Mouse (Mus musculus) midbrain, embryonic 11.5 days (tissue): ENCODE results near the gene Uimc1. TPM values are rescaled to one million over a fixed set of nuclear protein-coding genes. Genes with fewer than 3 reads are reported as not detected.

Source experiments
- ATAC-seq: fragments of 200-750 bp; cut with Nextera tagmentation; 2 replicates; pipeline ENCODE4 v1.8.0; 2017; ENCODE audit warnings: moderate TSS enrichment, moderate library complexity; ENCODE audit not compliant: low FRiP score
- DNase-seq: peaks from one replicate; pipeline ENCODE4 v3.0.0; 2015; ENCODE audit warnings: low spot score; ENCODE audit errors: missing footprints
- H3K27ac ChIP-seq: fragments of 300-500 bp; sonication (generic); 2 replicates; pipeline ENCODE4 v1.5.1; 2014; ENCODE audit warnings: low read depth, low read length
- H3K27me3 ChIP-seq: fragments of 300-500 bp; sonication (generic); 2 replicates; pipeline ENCODE4 v1.6.1; 2014; ENCODE audit warnings: mild to moderate bottlenecking, low read length, moderate library complexity, mixed read lengths; ENCODE audit not compliant: control insufficient read depth, insufficient read depth
- H3K36me3 ChIP-seq: fragments of 300-500 bp; sonication (generic); 2 replicates; pipeline ENCODE4 v1.6.1; 2014; ENCODE audit warnings: mild to moderate bottlenecking, low read length, moderate library complexity, mixed read lengths; ENCODE audit not compliant: control insufficient read depth, insufficient read depth
- H3K4me1 ChIP-seq: fragments of 300-500 bp; sonication (generic); 2 replicates; pipeline ENCODE4 v1.6.1; 2014; ENCODE audit warnings: low read length; ENCODE audit not compliant: control insufficient read depth, insufficient read depth
- H3K4me2 ChIP-seq: fragments of 300-500 bp; sonication (generic); 2 replicates; pipeline ENCODE4 v1.6.1; 2014; ENCODE audit warnings: mild to moderate bottlenecking, moderate library complexity
- H3K4me3 ChIP-seq: fragments of 300-500 bp; sonication (generic); 2 replicates; pipeline ENCODE4 v1.5.1; 2014; ENCODE audit warnings: low read depth, low read length
- H3K9ac ChIP-seq: fragments of 300-500 bp; sonication (generic); 2 replicates; pipeline ENCODE4 v1.6.1; 2014; ENCODE audit warnings: low read length
- H3K9me3 ChIP-seq: fragments of 300-500 bp; sonication (generic); 2 replicates; pipeline ENCODE4 v1.6.1; 2016; ENCODE audit warnings: low read length; ENCODE audit not compliant: control insufficient read depth
- WGBS: fragments of 180-500 bp; shearing (Covaris S2); extraction: QIAGEN DNeasy Blood & Tissue Kit; methylation state at CpG from one replicate; pipeline ENCODE4 v1.1.7; 2014; 5-methylcytosine and 5-hydroxymethylcytosine counted together
- polyA plus RNA-seq: library from polyadenylated mRNA; unstranded; fragments of >200 nt; fragmentation: Nextera tagmentation; extraction: Ambion mirVana; gene quantifications from 2 replicates; pipeline ENCODE4 v1.2.1, GENCODE M21; 2014

Uimc1 gene
- polyA plus RNA-seq, 1 experiment from 2014 or later, result 26.7 TPM

DNA sequence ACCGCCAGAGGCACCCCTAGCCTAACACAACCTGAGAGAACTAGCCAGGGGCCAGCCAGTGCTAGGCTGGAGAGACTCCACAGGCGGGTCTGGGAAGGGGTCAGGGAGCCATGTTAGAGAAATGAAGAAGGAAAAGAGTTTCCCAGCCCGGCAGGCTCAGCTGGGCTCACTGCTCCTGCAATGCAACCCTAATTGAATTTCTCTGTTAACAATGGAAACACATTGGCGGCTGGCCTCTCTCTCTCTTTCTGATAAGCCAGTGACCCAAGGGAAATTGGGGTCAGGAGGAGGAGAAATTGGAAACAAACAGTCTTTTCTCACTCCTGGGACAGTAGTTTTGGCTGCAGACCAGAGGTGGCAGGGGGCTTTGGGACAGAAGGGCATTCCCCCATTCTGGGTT, 105.5 kb downstream of the Uimc1 start:
- H3K4me3 ChIP-seq, result no peak overlapping the region
- peaks cover 24% of the 10 kb centered on the region for H3K4me1 ChIP-seq
- no peak overlapping the region for H3K9ac ChIP-seq
- 7% methylated on average over 4 of the region's 4 CpGs for WGBS
- ATAC-seq, result peak; percentile 63
- H3K27ac ChIP-seq, result peak overlapping the region; percentile 51
- H3K27me3 ChIP-seq, result peaks cover 2% of the 10 kb centered on the region
- H3K4me2 ChIP-seq, result no peak overlapping the region
- no peaks in the 10 kb centered on the region for H3K36me3 ChIP-seq
- peak; percentile 93 for DNase-seq
- no peaks in the 10 kb centered on the region for H3K9me3 ChIP-seq

DNA sequence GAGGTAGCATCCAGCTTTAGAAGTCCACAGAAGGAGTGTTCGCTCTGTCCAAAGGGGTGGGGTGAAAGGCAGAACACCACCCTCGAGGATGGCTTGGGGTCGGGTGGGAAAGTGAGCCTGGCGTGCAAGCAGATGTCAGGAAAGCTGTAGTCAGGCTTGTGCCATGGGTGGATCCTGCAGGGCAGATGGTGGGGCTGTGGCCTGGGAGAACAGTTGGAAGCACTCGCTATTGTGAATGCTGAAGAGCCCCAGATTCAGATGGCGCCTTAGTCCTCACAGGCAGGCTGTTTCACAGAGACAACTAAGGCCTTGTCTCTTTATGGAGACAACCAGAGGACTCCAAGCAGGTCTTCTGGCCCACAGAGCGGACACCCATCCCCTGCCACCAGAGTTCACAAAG, 107.9 kb downstream of the Uimc1 start:
- no peaks in the 10 kb centered on the region for H3K36me3 ChIP-seq
- H3K4me3 ChIP-seq, result no peak overlapping the region
- peaks cover 2% of the 10 kb centered on the region for H3K27me3 ChIP-seq
- WGBS, result 88% methylated on average over 7 of the region's 7 CpGs
- DNase-seq (no peak), ATAC-seq (no peak)
- H3K9ac ChIP-seq, result no peak overlapping the region
- H3K4me2 ChIP-seq, result no peak overlapping the region
- peaks cover 24% of the 10 kb centered on the region for H3K4me1 ChIP-seq
- no peaks in the 10 kb centered on the region for H3K9me3 ChIP-seq
- H3K27ac ChIP-seq, result no peak overlapping the region

DNA sequence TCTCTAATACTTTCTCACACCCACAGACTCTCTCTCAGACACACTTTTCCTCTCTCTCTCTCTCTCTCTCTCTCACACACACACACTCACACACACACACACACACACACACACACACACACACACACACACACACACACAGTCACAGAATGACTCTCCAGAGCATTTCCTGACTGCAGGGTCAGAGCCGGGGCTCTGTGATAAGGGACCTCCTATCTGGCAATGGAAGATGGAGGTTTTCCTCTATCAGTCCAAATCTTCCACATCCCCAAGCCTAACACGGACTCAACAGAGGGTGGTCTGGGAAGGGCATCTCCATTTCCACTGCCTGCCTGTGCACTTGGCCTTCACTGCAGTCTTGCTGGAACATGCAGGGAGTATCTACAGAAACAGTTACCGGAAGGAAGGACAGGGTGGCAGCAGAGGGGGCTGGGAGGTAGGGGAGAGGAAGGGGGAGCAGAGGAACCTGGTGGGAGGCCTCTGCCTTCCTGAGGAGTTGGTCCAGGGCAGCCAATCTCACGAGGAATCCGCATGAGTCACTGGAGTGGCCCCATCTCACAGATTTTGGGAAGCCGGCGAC, 111.8 kb downstream of the Uimc1 start:
- ATAC-seq, result no peak
- H3K4me3 ChIP-seq, result no peak overlapping the region
- DNase-seq, result no peak
- no peak overlapping the region for H3K4me2 ChIP-seq
- 62% methylated on average over 7 of the region's 7 CpGs for WGBS
- H3K27ac ChIP-seq, result no peak overlapping the region
- no peaks in the 10 kb centered on the region for H3K9me3 ChIP-seq
- H3K4me1 ChIP-seq, result peaks cover 5% of the 10 kb centered on the region; the same call in 1 of the 2 replicates
- peaks cover 2% of the 10 kb centered on the region; the same call in 1 of the 2 replicates for H3K27me3 ChIP-seq
- no peak overlapping the region for H3K9ac ChIP-seq
- H3K36me3 ChIP-seq, result no peaks in the 10 kb centered on the region

GRCm38 (mm10) chr13:54987405-54987804, 112.7 kb downstream of the Uimc1 start:
- Histone ChIP-seq H3K36me3 (no peaks in the 10 kb centered on the region), H3K9me3 (no peaks in the 10 kb centered on the region), H3K4me1 (peaks cover 4% of the 10 kb centered on the region; the same call in 1 of the 2 replicates), H3K9ac (no peak overlapping the region; the same call in 1 of the 2 replicates), H3K4me2 (no peak overlapping the region), H3K27ac (no peak overlapping the region), H3K4me3 (no peak overlapping the region), H3K27me3 (peaks cover 2% of the 10 kb centered on the region; the same call in 1 of the 2 replicates)
- DNase-seq (no peak), ATAC-seq (no peak)
- WGBS, result 74% methylated on average over 9 of the region's 9 CpGs

GRCm38 (mm10) chr13:54983614-54984013, 116.5 kb downstream of the Uimc1 start:
- DNase-seq, result no peak
- no peak overlapping the region for H3K4me3 ChIP-seq
- no peak overlapping the region for H3K9ac ChIP-seq
- H3K4me2 ChIP-seq, result no peak overlapping the region
- no peak overlapping the region for H3K27ac ChIP-seq
- no peaks in the 10 kb centered on the region for H3K9me3 ChIP-seq
- peaks cover 2% of the 10 kb centered on the region; the same call in 1 of the 2 replicates for H3K27me3 ChIP-seq
- peaks cover 11% of the 10 kb centered on the region for H3K4me1 ChIP-seq
- no peak for ATAC-seq
- 40% methylated on average over 2 of the region's 2 CpGs for WGBS
- H3K36me3 ChIP-seq, result no peaks in the 10 kb centered on the region

- ATAC-seq (no peak), DNase-seq (no peak)
- Histone ChIP-seq H3K27ac (no peak overlapping the region), H3K9ac (no peak overlapping the region), H3K4me2 (no peak overlapping the region), H3K9me3 (no peaks in the 10 kb centered on the region), H3K27me3 (peaks cover 2% of the 10 kb centered on the region; the same call in 1 of the 2 replicates), H3K4me1 (peaks cover 12% of the 10 kb centered on the region), H3K36me3 (no peaks in the 10 kb centered on the region), H3K4me3 (no peak overlapping the region)
- WGBS, result 86% methylated on average over 8 of the region's 8 CpGs
These were observed 117.1 kb downstream of the Uimc1 start for GRCm38 (mm10) chr13:54983001-54983400.

DNA sequence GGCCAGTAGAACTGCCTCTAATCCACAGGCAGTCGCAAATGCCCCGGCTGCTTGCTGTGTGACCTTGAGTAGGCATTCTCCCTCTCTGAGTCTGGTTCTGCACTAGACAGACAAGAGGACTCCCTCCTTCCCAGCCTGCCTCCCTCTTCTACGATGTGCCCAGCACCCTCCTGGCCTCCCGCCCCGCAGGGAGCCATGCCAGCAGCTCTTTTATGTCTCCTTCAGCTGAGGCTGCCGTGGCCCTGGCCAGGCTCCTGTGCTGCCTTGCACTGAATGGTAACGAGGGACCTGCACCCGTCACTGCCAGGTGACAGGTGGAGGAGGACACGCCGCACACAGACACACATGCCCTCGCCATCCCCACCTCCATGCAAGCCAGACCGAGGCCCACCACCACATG, 119.1 kb downstream of the Uimc1 start:
- ATAC-seq (no peak), DNase-seq (no peak)
- 81% methylated on average over 12 of the region's 12 CpGs for WGBS
- Histone ChIP-seq H3K4me2 (no peak overlapping the region), H3K4me1 (peaks cover 17% of the 10 kb centered on the region), H3K27me3 (no peaks in the 10 kb centered on the region; the same call in 1 of the 2 replicates), H3K9me3 (no peaks in the 10 kb centered on the region), H3K4me3 (no peak overlapping the region), H3K36me3 (no peaks in the 10 kb centered on the region), H3K9ac (no peak overlapping the region), H3K27ac (no peak overlapping the region)

DNA sequence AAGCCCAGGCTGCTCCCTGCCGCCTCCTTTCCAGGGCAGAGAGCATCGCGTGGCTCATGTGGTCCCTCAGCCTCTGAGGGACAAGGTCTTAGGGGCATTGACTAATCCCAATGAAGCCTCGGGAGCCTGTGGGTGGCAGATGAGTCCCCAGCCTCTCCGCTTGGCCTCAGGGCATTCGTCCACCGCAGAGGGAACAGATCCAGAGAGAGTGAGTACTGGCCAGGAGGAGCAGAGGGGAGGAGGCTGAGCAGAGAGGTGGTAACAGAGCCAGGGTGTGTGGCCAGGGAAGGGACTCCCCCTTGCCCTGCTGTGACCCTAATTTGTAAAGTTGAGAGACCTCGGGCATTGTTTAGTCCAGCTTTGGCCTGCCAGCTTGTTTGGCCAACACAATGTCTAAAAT, 121.3 kb downstream of the Uimc1 start:
- Histone ChIP-seq H3K9me3 (no peaks in the 10 kb centered on the region), H3K27ac (no peak overlapping the region; the same call in 1 of the 2 replicates), H3K36me3 (no peaks in the 10 kb centered on the region), H3K4me3 (no peak overlapping the region), H3K4me2 (no peak overlapping the region), H3K9ac (no peak overlapping the region), H3K27me3 (no peaks in the 10 kb centered on the region; the same call in 1 of the 2 replicates), H3K4me1 (peaks cover 19% of the 10 kb centered on the region)
- WGBS, result 45% methylated on average over 8 of the region's 8 CpGs
- ATAC-seq (no peak), DNase-seq (no peak)
